ENCODE assay signal across 8 mouse cellular contexts in the genomic region with DNA sequence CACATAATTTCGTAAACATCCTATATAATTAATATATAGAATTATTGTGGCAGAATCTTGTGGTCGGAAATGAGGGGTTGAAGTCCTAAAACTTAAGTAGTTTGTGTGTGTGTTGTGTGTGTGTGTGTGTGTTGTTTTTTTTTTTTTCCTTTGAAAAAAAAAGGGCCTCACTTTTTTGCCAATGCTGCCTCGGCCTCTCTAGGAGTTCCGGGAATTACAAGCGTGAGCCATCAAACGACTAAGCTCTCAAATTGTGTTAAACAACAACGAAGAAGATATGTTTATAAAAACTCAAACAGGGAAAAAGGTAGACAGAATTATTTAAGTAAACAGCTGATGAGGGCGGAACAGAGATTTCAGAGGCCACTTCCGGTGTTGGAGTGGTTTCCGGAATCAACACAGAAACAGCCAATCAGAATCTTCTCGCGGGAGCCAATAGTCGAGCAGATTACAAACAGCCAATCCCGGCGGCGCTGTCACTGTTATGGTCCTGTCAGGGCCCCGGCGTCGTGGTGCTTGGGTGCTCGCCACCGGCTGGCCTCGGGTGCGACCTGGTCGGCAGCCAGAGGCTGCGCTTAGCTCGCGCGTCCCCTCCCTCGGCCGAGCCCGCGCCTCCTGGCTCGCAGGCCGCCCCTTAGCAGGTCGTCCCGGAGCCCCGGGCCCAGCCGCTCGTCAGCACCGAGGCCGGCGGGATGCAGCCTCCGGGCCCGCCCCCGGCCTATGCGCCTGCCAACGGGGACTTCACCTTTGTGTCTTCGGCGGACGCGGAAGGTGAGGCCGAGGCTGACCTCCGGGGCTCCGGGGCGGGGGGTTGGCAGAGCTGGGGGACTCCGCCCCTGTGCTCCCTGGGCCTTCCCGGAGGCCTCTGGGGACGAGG. TPM values are rescaled to one million over a fixed set of nuclear protein-coding genes. Genes with fewer than 3 reads are reported as not detected.
DNase-seq lines count a peak whose midpoint lies in the region; ATAC-seq lines count a peak whose summit lies in the region.

Yipf4 (plus strand) TSS at position 470 of the 877 bp plus-strand sequence.

- peak; percentile 94 for DNase-seq in MEL-GATA-1-ER (ENCODE audit: extremely low read depth, low read depth)
- peak; percentile 98 for DNase-seq in cerebellum, adult 8-10 months
- DNase-seq in forelimb bud, embryonic 11.5 days (ENCODE audit: low read depth, low spot score) = peak; percentile 95
- DNase-seq in layer of hippocampus, adult 9-10 months (ENCODE audit: low spot score) = peak; percentile 99
- peak; percentile 98 for DNase-seq in ovary, postnatal 10 days (ENCODE audit: low spot score)
- DNase-seq in thymus, postnatal 10 days (ENCODE audit: low spot score in 2 of 2) = peak; percentile 92 to 94

- H3K27me3 ChIP-seq in lung, embryonic 16.5 days (ENCODE audit: control insufficient read depth, insufficient read depth, low read depth, low read length) = no peaks in the 10 kb centered on the region

- H3K4me2 ChIP-seq in lung, embryonic 16.5 days (ENCODE audit: low read depth, low read length) = peak within 1 kb of the TSS; percentile 68

- peak within 1 kb of the TSS; percentile 90 for H3K27ac ChIP-seq in lung, embryonic 16.5 days (ENCODE audit: low read length)

- peaks cover 7% of the 10 kb centered on the region for H3K4me1 ChIP-seq in lung, embryonic 16.5 days (replicated peaks; ENCODE audit: control insufficient read depth, insufficient read depth, low read length)

- peak within 1 kb of the TSS; percentile 92 for H3K9ac ChIP-seq in lung, embryonic 16.5 days (ENCODE audit: low read length)

- peak; percentile 100 for ATAC-seq in hematopoietic stem cell, adult 5-6 weeks (replicated peaks in 1 of 2; ENCODE audit: insufficient read depth in 1 of 2, low FRiP score in 2 of 2, low TSS enrichment in 1 of 2, low read depth in 1 of 2, poor library complexity in 2 of 2, severe bottlenecking in 2 of 2)
- peak; percentile 100 for ATAC-seq in lung, embryonic 16.5 days (ENCODE audit: low read depth)

- peaks cover 5% of the 10 kb centered on the region for H3K36me3 ChIP-seq in lung, embryonic 16.5 days (ENCODE audit: control insufficient read depth, insufficient read depth, low read length)

- peak within 1 kb of the TSS; percentile 95 for H3K4me3 ChIP-seq in lung, embryonic 16.5 days (ENCODE audit: low read length)

- 4% methylated on average over 57 of the region's 58 CpGs for WGBS in lung, embryonic 16.5 days

- no peaks in the 10 kb centered on the region for H3K9me3 ChIP-seq in lung, embryonic 16.5 days (ENCODE audit: control insufficient read depth, low read length)

RNA-seq across cellular contexts. Expression of gene Yipf4, which starts in this region (rescaled TPM):
- 45.7 and 57.2 TPM in 2 replicates for total RNA-seq in hematopoietic stem cell, adult 5-6 weeks (2017)
- 67.5 and 67.9 TPM in 2 replicates for polyA plus RNA-seq in lung, embryonic 16.5 days (2015; fragmentation: Nextera tagmentation; extraction: Ambion mirVana)

Comparison
In these comparisons a context has a peak if more than half of its experiments do, and no peak if none do; other contexts are left out.
1. Peak in every context shown above with its lines: DNase-seq, ATAC-seq, H3K4me3 ChIP-seq and H3K27ac ChIP-seq.